Mouse (Mus musculus) bone marrow, adult 2 months (tissue): ENCODE measurements at regions not wholly inside any gene's neighbourhood (a gene's known extent, or its start where the extent isn't known, plus 50 kb on each side); places are given as distances from the start of the nearest gene placed in this dataset.

Experiments used
- CTCF ChIP-seq: fragments of 200-500 bp; IDR thresholded peaks from 2 replicates; pipeline ENCODE4 v1.5.1; 2011; ENCODE audit warnings: low read length, control low read depth; ENCODE audit not compliant: control insufficient read depth, insufficient read depth
- POLR2A ChIP-seq: fragments of 200-500 bp; IDR thresholded peaks from 2 replicates; pipeline ENCODE4 v1.6.1; 2011; ENCODE audit warnings: low read depth, mild to moderate bottlenecking, control low read depth, low read length, borderline replicate concordance; ENCODE audit not compliant: control insufficient read depth

GRCm38 (mm10) chr2:75518607-75519006 is 140.5 kb upstream of the Hnrnpa3 start:
- no peak for TF ChIP-seq CTCF
- TF ChIP-seq POLR2A: no peak
